Mouse (Mus musculus): ENCODE results near the gene Prpf40a.

The Prpf40a gene

DNA sequence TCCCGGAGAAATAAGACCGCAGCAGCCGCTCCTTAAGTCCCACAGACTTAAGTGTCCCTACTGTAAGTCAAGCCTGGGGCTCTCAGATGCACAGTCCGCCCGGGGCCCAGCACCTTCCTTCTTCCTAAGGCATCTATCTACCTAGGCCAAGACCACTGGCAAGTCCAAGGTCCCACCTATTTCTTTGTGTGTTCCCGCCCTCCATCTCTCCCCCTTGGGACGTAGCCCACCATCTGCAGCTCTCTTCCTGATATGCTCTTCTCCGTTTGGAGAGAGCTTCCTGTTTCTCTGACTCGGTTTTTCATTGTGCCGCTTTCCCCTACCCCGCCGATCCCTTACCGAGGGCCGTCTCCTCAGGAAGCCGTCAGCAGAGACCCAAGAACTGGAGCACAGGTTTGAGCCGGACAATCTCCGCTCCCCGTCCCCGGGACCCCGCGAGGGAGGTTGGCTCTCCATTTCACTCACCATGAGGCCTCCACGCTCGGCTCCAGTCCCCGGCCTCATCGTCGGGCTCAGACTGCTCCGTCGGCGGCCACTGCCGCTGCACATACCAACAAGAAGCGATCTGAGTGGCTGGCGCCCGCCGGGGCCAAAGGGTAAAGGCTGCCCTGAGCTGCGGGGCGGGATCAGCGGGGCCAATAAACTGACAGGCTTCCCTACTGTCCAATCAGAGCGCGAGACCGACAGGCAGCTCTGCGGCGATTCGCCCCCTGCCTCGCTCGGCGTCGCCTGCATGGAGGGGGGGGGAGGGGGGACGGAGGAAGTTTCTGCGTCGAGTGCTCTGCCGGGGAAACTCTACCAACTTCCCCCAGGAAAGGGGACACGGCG lies at the start of gene Prpf40a:
Gene Prpf40a (minus strand): TSS at position 601 of the 828 bp plus-strand sequence.
- DNase-seq, result peak; percentile 99

DNA sequence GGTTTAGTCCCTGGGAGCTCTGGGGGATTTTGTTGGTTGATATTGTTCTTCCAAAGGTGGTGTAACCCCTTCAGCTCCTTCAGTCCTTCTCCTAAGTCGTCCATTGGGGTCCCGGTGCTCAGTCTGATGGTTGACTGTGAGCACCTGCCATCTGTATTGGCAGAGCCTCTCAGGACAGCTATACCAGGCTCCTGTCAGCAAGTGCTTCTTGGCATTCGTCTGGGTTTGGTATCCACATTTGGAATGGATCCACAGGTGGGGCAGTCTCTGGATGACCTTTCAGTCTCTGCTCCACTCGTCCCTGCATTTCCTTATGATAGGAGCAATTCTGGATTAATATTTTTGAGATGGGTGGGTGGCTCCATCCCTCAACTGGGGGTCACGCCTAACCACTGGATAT lies 31.2 kb upstream of the Prpf40a start:
- no peak for DNase-seq

DNA sequence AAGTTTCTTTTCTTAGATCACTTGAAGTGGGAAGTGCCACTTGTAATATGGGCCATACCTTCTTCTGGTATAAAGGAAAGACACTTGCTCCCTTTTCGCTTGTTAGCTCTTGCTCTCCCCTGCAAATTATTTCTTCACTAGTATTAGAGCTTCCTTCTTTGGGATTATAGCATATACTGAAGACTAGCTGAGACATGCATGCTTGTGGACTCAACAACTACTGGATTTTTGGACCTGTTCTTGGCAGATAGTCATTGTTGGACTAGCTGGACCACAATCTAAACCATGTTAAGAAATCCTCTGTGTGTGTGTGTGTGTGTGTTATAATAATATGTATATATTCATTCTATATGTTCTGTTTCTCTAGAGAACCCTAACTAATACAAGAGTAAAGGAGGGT lies 22.4 kb upstream of the Prpf40a start:
- DNase-seq, result no peak

DNA sequence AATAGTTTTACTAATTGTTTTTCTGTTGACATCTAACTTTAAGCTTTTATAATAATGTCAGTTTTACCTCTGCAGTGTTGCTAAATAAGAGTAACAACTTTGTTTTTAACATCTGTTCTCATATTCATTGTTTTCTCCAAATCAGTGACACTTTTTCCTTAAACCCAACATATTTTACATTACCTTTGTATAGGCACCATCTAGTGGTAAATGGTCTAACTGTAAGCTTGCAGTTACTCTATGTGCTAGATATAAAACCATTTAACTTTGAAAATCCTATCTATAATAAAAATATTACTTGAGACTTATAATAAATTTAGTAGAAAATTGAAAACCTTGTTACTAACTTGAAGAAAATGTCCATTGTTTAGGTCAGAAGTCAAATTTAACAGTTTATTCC lies 15.7 kb upstream of the Prpf40a start:
- no peak for DNase-seq

DNA sequence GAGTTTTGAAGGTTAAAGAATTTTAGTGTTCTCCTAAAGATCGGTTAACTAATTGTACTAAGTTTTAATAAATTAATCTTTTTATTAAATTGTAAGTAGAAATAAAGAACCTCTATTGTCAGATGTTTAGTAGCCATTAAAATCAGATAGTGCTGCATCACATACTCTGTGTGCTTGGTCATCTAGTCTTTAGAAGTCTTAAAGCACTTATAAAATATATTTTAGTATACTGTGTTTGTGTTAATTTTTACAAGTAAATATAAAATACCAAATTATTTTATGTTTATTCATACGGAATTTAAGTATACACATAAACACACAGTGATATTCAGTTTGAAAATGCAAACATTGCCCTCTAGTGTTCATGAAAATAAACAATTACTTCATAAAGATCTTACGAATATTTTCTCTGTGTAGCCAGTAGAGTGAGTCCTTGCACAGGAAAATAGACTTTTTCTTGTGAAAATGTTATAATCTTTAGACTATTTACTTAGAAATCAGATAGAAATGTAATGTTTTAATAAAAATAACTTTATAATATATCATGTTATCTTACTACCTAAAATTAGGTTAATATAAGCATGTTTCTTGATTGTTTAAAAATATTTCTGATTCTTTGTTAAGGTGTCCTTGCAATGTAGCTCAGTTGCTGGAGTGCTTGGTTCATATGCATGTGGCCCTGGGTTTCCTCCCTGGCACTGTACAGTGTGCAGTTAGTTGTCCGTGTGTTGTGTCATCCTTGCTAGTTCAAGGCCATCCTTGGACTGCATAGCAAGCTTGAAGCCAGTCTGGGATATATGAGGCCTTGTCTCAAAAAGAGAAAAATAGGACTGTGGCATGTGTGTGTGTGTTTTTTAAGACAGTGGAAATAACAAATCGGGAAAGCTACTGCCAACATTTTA lies 13.5 kb upstream of the Prpf40a start:
- no peak for DNase-seq

DNA sequence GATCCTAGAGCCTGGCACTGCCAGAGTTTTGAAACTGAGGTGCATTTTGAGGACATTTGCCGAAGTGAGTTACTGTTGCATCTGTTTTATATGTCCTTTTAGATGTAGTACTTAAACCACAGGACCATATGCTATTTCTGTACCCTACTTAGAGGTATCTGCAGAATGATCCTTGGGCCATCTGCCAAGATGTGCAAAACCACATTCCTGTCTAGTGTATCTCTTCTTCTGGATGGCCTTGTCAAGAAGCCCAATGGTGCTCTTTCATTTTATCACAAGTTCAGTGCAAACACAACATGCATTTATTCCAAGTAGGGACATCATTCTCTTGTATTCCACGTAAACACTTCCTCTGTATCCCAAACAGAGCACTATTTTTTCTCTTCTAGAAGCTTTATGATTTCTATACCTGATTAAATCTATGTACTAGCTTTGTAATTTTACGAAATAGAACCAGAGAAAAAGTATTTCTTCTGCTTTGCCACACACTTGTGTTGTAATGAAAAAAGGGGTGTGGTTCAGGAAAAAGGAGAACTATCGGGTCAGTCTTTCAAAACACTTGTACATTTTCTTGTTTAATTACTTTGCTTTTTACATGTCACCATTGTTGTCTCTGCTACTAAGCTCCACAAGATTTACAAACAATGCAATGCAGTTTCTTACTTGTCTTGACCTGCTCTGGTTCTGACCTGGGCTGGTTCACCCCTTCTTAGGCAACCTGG lies 9.2 kb upstream of the Prpf40a start:
- no peak for DNase-seq

DNA sequence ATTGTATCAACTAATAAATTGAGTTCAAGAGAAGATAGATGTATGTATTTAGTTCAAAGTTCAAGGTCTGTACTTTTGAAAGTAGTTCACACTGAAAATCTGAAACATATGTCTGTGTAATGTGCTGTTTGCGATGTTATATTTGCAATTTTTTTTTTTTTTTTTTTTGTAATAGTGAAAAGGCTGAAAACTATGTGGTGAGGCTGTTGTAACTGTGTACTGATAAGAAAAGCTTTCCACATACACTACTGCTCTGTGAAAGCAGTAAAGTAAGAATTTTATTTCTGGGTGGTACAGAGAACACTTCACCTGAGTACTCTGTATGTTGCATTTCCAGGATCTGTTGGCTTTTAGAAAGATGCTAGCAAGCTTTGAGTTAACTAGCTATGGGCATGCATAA lies 8.1 kb upstream of the Prpf40a start:
- DNase-seq, result no peak

DNA sequence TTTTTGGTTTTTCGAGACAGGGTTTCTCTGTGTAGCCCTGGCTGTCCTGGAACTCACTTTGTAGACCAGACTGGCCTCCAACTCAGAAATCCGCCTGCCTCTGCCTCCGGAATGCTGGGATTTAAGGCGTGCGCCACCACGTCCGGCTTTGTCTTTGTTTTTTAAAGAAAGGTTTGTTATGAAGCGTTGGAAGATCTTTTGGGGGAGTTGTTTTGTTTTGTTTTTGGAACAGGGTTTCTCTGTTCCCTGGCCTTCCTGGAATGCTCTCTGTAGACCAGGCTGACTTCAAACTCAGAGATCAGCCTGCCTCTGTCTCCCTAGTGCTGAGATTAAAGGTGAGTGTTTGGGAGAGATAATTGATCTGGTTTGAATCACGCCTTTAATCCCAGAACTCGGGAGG lies 5.3 kb upstream of the Prpf40a start:
- DNase-seq, result no peak

DNA sequence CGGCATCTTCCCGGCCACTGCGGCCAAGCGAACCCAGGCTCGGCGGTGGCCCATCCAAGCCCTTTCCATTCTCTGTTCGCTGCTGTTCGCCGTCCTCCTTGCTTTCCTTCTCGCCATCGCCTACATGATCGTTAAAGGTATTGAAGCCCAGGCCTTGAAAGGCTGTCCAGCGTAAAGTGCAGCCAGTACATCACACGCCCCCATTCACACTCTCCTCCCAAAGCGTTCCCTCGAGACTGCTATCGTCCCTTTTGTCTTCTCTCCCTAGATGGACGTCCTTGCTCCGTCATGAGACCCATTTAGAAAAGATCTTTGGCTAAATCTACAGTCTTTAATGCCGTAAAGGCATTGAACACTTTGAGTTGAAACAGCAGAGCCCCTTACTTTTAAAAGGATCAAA lies 1.3 kb upstream of the Prpf40a start:
- no peak for DNase-seq

DNA sequence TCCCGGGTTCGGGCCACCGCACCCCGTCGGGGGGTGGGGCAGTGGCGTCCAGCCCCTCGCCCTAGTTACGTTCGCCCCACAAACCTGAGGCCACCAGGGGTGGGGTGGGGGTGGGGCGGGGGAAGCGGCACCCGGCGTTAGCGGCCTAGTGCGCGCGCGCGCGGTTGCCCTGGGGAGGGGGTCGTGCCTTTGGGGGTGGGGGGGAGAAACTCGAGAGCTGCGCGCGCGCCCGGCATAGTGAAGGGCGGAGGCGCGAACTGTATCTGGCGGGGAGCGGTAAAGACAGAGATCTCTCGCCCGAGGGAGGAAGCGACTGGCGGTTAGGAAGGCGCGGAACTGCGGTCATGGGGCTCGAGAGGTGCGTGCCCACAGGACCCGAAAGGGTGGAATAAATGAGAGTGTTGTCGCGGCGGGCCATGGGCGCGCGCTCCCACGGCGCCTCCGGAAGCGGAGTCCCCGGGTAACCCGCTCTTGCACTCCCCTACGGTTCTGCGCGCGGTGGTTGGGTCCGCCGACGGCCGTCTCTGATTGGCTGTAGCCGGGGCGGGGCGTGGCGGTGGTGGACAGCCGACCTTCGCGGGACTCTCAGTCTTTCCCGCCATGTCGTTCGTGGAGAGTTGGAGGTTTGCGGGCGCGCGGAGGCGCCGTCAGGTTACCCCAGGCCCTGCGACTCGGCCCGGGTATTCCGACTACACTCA lies 588 bp upstream of the Prpf40a start, which contains the start of gene Arl6ip6:
Gene Arl6ip6 (plus strand): TSS at position 204 of the 698 bp plus-strand sequence.
- peak; percentile 98 for DNase-seq

DNA sequence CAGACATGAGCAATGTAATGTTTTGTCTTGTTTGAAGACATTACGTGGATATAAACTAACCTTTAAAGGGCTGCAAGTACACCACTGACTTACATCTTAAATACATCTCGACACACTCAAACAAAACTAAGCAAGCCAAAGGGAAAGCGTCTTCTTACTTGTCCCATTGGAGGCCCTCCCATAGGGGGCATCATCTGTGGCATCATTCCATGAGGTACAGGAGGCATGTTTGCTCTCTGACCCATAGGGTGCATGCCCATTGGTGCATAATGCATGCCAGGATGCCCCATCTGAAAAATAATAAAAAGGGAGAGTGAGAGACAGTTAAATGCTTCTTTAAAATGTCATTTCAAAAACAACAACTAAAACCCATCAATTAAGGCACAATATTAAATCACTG lies 1.3 kb downstream of the Prpf40a start:
- DNase-seq, result no peak

DNA sequence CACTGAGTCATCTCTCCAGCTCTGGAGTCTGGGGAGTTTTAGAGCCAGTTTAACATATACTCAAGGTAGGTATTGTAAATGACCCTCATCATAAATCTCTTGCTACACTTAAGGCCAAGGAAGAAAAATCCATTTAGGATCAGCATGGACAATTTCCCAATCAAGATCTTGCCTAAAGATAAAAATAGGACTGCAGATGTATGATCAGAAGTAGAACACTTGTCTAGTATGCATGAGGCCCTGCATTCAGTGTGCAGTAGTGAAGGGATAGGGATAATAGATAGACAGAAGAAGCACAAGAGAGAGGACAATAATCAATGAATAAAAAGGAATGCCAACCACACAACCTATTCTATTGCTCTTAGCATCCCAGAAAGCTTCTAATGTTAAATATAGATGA lies 11.2 kb downstream of the Prpf40a start:
- DNase-seq, result no peak

DNA sequence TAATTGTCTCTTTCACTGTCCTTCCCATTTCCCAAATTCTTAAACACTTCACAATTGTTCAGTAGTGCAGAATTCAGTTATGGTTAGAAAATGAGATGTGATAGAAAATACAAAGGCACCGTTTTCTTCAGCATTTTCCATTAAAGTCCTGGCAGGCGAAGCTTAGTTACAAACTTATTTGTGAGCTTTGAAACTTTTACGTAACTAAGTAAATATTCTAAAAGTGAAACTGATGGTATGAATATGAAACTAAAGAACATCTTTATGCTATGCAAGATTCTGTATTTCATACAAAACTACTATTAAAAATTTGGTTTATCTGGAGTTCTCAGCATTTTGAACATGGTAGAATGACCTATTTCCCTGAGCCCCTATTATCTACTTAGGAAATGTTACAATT lies 12.1 kb downstream of the Prpf40a start:
- DNase-seq, result no peak

DNA sequence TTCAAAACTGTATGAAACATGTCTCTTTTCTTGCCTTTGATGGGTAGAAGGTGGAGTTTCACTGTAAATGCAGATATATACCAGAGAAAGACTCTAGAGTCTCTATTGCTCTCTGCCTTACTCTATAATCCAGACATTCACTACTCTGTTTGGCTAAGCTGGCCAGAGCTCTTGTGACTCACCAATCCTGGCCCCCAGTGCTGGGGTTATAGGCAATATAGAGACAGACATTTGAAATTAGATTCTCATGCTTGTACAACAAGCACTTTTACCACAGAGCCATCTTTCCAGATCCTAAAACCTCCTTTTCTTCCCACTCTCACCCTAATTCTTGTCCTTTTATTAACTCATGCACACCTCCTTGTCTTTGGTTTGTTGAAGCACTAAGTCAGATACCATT lies 17.1 kb downstream of the Prpf40a start:
- no peak for DNase-seq

DNA sequence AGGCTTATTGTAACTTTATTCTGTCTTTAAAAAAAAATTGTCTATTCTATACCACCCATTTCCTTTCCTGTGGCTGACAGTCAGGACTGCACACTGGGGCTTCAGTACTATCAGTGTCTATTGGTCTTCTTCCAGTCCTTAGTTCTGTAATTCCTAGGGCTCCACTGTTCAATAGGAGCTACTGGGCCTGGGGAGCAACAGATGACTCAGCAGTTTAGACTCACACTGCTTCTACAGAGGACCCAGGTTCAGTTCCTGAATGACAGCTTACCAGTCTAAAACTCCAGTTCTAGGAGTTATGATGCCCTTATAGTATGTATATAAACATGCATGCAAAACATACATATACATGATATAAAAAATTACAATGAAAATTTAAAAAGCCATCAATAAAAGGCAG lies 44.2 kb downstream of the Prpf40a start:
- no peak for DNase-seq

DNA sequence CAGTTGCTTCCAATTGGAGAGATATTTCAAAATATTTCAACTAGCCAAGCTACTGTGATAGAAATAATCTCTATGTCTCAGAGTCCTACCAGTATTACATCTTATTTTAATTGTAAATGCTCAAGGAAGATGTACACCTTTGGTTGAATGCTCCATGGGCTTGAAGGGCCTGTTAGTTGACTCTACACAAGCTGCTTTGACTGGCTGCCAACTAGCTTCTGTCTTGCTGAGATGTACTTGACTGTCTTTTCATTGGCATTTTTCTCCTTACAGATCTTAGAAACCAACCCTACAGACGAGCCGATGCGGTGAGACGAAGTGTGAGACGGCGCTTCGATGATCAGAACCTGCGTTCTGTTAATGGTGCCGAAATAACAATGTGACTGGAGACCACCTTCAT lies 59.5 kb downstream of the Prpf40a start:
- no peak for DNase-seq

DNA sequence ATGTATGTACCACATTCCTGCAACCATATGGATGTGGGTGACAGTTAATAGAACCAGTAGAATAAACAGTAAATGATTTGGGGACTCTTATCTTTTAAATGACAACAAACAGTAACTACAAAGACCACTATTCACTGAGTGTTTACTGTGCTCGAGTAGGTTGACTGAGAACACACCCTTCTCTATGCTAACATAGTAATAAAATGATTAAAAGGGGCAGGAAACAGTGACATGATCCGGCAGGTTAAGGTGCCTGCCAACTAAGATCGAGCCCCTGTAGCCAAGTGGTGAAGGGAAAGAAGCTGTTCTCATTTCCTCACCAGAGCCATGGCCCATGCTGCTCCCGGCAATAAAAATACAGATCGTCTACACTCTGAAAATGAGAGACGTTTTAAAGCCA lies 62.0 kb downstream of the Prpf40a start:
- no peak for DNase-seq

DNA sequence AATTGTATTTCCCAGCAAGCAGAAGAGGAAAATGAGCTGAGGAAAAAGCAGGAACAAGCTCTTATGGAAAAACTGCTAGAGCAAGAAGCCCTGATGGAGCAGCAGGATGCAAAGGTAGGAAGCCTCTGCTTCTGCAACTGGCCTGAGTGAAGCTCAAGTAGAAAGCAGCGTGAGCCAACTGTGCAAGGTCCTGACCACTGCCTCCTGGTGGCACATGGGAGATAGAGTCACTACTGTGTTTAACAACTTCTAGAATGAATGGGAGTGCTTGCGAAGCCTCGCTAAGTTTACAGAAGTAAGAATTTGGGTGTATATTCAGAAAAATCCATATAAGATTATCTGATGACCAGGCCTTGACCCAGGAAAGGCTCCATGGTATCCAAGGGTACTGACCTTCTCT lies 65.1 kb downstream of the Prpf40a start:
- no peak for DNase-seq

DNA sequence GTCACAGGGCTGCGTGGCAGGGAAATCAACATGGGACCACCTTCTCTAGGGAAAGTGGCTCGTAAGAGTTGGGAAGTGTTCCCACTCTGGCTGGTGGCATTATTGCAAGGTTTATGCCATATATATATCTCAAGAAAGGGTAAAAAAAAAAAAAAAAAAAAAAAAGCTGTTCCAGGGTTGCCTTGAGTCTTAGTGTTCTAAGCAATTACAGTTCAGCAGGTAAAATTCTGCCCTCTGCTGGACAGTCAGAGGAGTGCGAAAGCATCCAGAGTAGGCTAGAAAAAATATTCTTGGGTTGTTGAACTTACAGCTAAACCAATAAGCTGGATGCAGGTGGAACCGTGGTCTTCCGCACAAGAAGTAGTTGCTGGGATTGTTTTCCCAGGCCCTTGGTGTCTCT lies 69.3 kb downstream of the Prpf40a start:
- DNase-seq, result peak; percentile 52

DNA sequence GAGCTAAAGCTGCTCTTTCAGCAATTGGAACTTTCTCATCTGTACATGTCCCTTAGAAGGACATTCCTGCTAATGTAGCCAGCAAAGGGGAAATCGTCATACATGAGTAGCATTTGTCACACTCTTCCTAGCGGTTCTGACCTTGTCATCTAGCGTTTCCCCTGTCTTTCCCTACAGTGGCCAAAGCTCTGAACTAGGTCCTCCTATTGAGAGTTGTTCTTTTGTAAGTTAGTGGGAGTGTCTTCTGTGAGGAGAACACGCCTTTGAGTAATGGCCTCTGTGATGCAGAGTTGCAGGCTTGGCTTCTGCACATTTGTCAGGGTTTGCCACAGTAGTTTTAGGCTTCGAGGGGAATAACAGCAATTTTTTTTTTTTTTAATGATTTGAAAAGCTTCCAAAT lies 82.5 kb downstream of the Prpf40a start:
- no peak for DNase-seq

DNA sequence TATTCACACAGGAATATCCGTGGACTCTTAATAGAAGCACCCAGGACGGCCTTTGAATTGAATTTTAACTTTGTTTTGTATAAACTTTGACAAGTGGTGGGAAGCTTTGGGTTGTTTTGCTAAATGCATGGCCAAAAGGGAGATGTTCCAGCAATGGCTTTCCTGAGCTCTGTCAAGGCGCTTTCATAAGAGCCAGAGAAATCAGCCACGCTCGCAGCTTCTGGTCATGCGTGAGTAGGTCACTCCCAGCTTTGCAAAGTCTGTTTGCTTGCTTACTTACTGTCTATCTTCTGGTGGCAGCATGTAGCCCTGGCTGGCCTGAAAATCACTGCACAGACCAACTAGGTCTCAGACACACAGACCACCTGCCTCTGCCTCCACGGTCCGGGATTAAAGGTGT lies 84.6 kb downstream of the Prpf40a start:
- DNase-seq, result no peak

DNA sequence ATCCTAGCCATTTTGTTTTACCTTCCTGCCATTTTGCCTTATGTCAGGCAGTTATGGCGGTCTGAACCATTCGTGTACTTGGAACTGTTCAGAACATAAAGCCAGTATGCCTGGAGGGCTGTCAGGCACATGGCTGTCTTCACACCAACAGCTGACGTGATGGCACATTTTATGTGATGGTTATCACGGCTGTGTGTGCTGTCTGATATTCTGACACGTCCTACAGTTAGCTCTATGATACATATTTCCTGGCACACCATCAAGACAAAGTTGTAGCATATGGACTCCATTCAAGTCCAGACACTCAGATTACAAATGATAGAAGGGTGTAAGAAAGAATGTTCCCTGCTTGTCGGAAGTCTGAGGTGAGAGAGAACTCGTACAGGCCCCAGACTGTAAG lies 85.0 kb downstream of the Prpf40a start:
- DNase-seq, result peak; percentile 10

DNA sequence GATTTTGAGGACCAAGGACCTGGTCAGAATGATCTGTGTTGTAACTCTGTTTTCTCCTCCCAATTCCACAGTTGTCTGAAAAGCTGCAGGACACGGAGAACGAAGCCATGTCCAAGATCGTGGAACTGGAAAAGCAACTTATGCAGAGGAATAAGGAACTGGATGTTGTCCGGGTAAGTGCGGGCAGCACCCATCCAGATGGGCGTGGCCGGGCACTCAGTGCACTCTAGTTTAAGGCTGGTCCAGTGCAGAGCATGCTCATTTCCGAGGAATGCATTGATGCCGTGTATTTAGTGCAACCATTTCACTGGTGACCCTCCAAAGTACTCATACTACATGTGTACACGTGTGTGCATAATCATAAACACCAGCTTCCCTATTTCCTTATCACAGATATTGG lies 85.7 kb downstream of the Prpf40a start:
- DNase-seq, result no peak

Measured in right cerebral cortex, adult 18-20 months (tissue).